Mouse (Mus musculus): ENCODE data around the gene Tbc1d12. TPM values are rescaled to one million over a fixed set of nuclear protein-coding genes. Genes with fewer than 3 reads are reported as not detected.

Gene Tbc1d12
- total and polyA plus RNA-seq, 3 experiments = 1.7 to 3.2 (median 1.9) TPM

- Histone ChIP-seq H3K36me3 (replicated peaks in 1 of 2; ENCODE audit: control insufficient read depth in 1 of 2, insufficient read depth in 1 of 2, low read length in 1 of 2) (no peaks in the 10 kb centered on the region), H3K27ac (ENCODE audit: insufficient read depth, low read depth) (no peak overlapping the region), H3K4me3 (replicated peaks in 1 of 3; ENCODE audit: low read depth in 2 of 3, low read length in 2 of 3, poor library complexity in 1 of 3) (no peak overlapping the region), H3K9me3 (replicated peaks; ENCODE audit: low read length) (no peaks in the 10 kb centered on the region), H3K27me3 (replicated peaks) (no peaks in the 10 kb centered on the region), H3K4me1 (ENCODE audit: control insufficient read depth in 1 of 2, insufficient read depth in 2 of 2) (peaks cover 0 to 2% of the 10 kb centered on the region in 2 experiments; a peak in 1 of 4 replicates), H3K9ac (ENCODE audit: insufficient read depth, low read depth) (no peak overlapping the region), H3K79me2 (replicated peaks; ENCODE audit: control insufficient read depth, extremely low read depth, insufficient read depth, poor library complexity, severe bottlenecking) (no peaks in the 10 kb centered on the region), H3K4me2 (ENCODE audit: insufficient read depth, low read depth, poor library complexity, severe bottlenecking) (no peak overlapping the region)
- no peak for DNase-seq (ENCODE audit: extremely low read depth)
- TF ChIP-seq CTCF (conservative IDR thresholded peaks at IDR 0.05 in 1 of 2, IDR thresholded peaks at IDR 0.05 in 1 of 2; ENCODE audit: low read depth in 2 of 2, low read length in 2 of 2) = no peak
- no peak for TF ChIP-seq MAFK (IDR thresholded peaks at IDR 0.05; ENCODE audit: insufficient replicate concordance, low read length)
- no peak for TF ChIP-seq PAX5 (IDR thresholded peaks at IDR 0.05; ENCODE audit: low read length)
- no peak for TF ChIP-seq TBP (conservative IDR thresholded peaks at IDR 0.05; ENCODE audit: low read depth, low read length)
- TF ChIP-seq SMC3 (IDR thresholded peaks at IDR 0.05; ENCODE audit: low read depth, low read length) = no peak
- no peak for TF ChIP-seq POLR2A (IDR thresholded peaks at IDR 0.05; ENCODE audit: low read depth, low read length)
- no peak for TF ChIP-seq ZKSCAN1 (IDR thresholded peaks at IDR 0.05; ENCODE audit: borderline replicate concordance, low read depth, low read length)
- no peak for TF ChIP-seq MEF2A (IDR thresholded peaks at IDR 0.05; ENCODE audit: borderline replicate concordance, low read depth, low read length)
- no peak for TF ChIP-seq NRF1 (IDR thresholded peaks at IDR 0.05; ENCODE audit: low read depth, low read length)
- no peak for TF ChIP-seq E2F4 (IDR thresholded peaks at IDR 0.05; ENCODE audit: insufficient replicate concordance, low read depth, low read length)
- no peak for TF ChIP-seq KAT2A (IDR thresholded peaks at IDR 0.05; ENCODE audit: insufficient replicate concordance, low read length)
- no peak for TF ChIP-seq NELFE (IDR thresholded peaks at IDR 0.05; ENCODE audit: low read depth, low read length)
- no peak for TF ChIP-seq ELF1 (IDR thresholded peaks at IDR 0.05; ENCODE audit: low read depth, low read length)
- no peak for TF ChIP-seq MYC (IDR thresholded peaks at IDR 0.05; ENCODE audit: low read depth, low read length)
- TF ChIP-seq RCOR1 (conservative IDR thresholded peaks at IDR 0.05; ENCODE audit: low read depth, low read length) = no peak
- dilution Hi-C loops (cut with MboI; ENCODE audit: extremely low pct_ligation_motif_present, extremely low pct_unique_long_range_greater_than_20kb, low sequenced_read_pairs) (no loop called here), in situ Hi-C loops (cut with MboI; ENCODE audit: low pct_ligation_motif_present, low pct_unique_long_range_greater_than_20kb, low sequenced_read_pairs) (no loop called here)
These were observed 8.4 kb downstream of the Tbc1d12 start for GRCm38 (mm10) chr19:38844817-38845216.

- no peak for DNase-seq (ENCODE audit: extremely low read depth)
- H3K27ac ChIP-seq (ENCODE audit: insufficient read depth, low read depth) = no peak overlapping the region
- in situ Hi-C loops (cut with MboI; ENCODE audit: low pct_ligation_motif_present, low pct_unique_long_range_greater_than_20kb, low sequenced_read_pairs) (no loop called here), dilution Hi-C loops (cut with MboI; ENCODE audit: extremely low pct_ligation_motif_present, extremely low pct_unique_long_range_greater_than_20kb, low sequenced_read_pairs) (no loop called here)
- no peak overlapping the region for H3K4me2 ChIP-seq (ENCODE audit: insufficient read depth, low read depth, poor library complexity, severe bottlenecking)
- H3K36me3 ChIP-seq (replicated peaks in 1 of 2; ENCODE audit: control insufficient read depth in 1 of 2, insufficient read depth in 1 of 2, low read length in 1 of 2) = no peaks in the 10 kb centered on the region
- H3K9ac ChIP-seq (ENCODE audit: insufficient read depth, low read depth) = no peak overlapping the region
- no peaks in the 10 kb centered on the region for H3K9me3 ChIP-seq (replicated peaks; ENCODE audit: low read length)
- no peaks in the 10 kb centered on the region for H3K27me3 ChIP-seq (replicated peaks)
- H3K79me2 ChIP-seq (replicated peaks; ENCODE audit: control insufficient read depth, extremely low read depth, insufficient read depth, poor library complexity, severe bottlenecking) = no peaks in the 10 kb centered on the region
- TF ChIP-seq MXI1 (IDR thresholded peaks at IDR 0.05; ENCODE audit: low read depth, low read length) (no peak), CHD2 (IDR thresholded peaks at IDR 0.05; ENCODE audit: low read length) (no peak), CTCF (conservative IDR thresholded peaks at IDR 0.05 in 1 of 2, IDR thresholded peaks at IDR 0.05 in 1 of 2; ENCODE audit: low read depth in 2 of 2, low read length in 2 of 2) (no peak), TBP (conservative IDR thresholded peaks at IDR 0.05; ENCODE audit: low read depth, low read length) (no peak), RAD21 (IDR thresholded peaks at IDR 0.05; ENCODE audit: low read depth, low read length) (no peak), CHD1 (IDR thresholded peaks at IDR 0.05; ENCODE audit: low read depth, low read length) (no peak), NRF1 (IDR thresholded peaks at IDR 0.05; ENCODE audit: low read depth, low read length) (no peak), JUND (conservative IDR thresholded peaks at IDR 0.05; ENCODE audit: low read depth, low read length) (no peak), USF2 (conservative IDR thresholded peaks at IDR 0.05; ENCODE audit: low read depth, low read length) (no peak), TCF12 (IDR thresholded peaks at IDR 0.05; ENCODE audit: low read depth, low read length) (no peak), HCFC1 (IDR thresholded peaks at IDR 0.05; ENCODE audit: low read depth, low read length) (no peak), BHLHE40 (IDR thresholded peaks at IDR 0.05; ENCODE audit: low read depth, low read length) (no peak), EP300 (IDR thresholded peaks at IDR 0.05; ENCODE audit: low read length) (no peak), USF1 (IDR thresholded peaks at IDR 0.05; ENCODE audit: low read depth, low read length) (no peak), POLR2AphosphoS2 (IDR thresholded peaks at IDR 0.05; ENCODE audit: low read depth, low read length) (no peak), JUN (IDR thresholded peaks at IDR 0.05; ENCODE audit: insufficient read depth, low read depth, low read length) (no peak)
- H3K4me1 ChIP-seq (ENCODE audit: control insufficient read depth in 1 of 2, insufficient read depth in 2 of 2) = peaks cover under 1 to 2% of the 10 kb centered on the region in 2 experiments; a peak in 1 of 4 replicates
- H3K4me3 ChIP-seq (replicated peaks in 1 of 3; ENCODE audit: low read depth in 2 of 3, low read length in 2 of 3, poor library complexity in 1 of 3) = no peak overlapping the region
These were observed 10.0 kb downstream of the Tbc1d12 start for GRCm38 (mm10) chr19:38846373-38846772.
